8 mouse cellular contexts compared by ENCODE assay signal in genomic region chr17:62863004-62863403, GRCm38 (mm10). TPM values are rescaled to one million over a fixed set of nuclear protein-coding genes. Genes with fewer than 3 reads are reported as not detected.
DNase-seq lines count a peak whose midpoint lies in the region; ATAC-seq lines count a peak whose summit lies in the region.

No protein-coding gene starts in this region.

- DNase-seq in forebrain, embryonic 14.5 days (ENCODE audit: low spot score) = no peak
- DNase-seq in liver = no peak
- peak; percentile 25 for DNase-seq in splenic B cell, adult 2 months (ENCODE audit: low read depth, low spot score)
- no peak for DNase-seq in adrenal gland, postnatal 25 days
- no peak for DNase-seq in urinary bladder, postnatal 25 days (ENCODE audit: low spot score)

- 34% methylated on average over 3 of the region's 3 CpGs for WGBS in forebrain, embryonic 12.5 days
- WGBS in forebrain, embryonic 14.5 days = 29% methylated on average over 3 of the region's 3 CpGs
- WGBS in liver, embryonic 12.5 days (ENCODE audit: insufficient replicate concordance) = 57% methylated on average over 3 of the region's 3 CpGs
- 51% methylated on average over 3 of the region's 3 CpGs for WGBS in limb, embryonic 13.5 days

- ATAC-seq in forebrain, embryonic 12.5 days (ENCODE audit: low FRiP score) = no peak
- no peak for ATAC-seq in forebrain, embryonic 14.5 days
- no peak for ATAC-seq in liver, embryonic 12.5 days
- ATAC-seq in limb, embryonic 13.5 days (ENCODE audit: low FRiP score, low read depth) = no peak

- H3K4me1 ChIP-seq in forebrain, embryonic 12.5 days = peaks cover 28% of the 10 kb centered on the region
- H3K4me1 ChIP-seq in forebrain, embryonic 14.5 days (ENCODE audit: control insufficient read depth, insufficient read depth, low read length) = peaks cover 8% of the 10 kb centered on the region
- H3K4me1 ChIP-seq in liver, embryonic 12.5 days = no peaks in the 10 kb centered on the region
- peaks cover 32% of the 10 kb centered on the region for H3K4me1 ChIP-seq in limb, embryonic 13.5 days

- no peaks in the 10 kb centered on the region for H3K9me3 ChIP-seq in forebrain, embryonic 12.5 days
- no peaks in the 10 kb centered on the region for H3K9me3 ChIP-seq in forebrain, embryonic 14.5 days (replicated peaks; ENCODE audit: control insufficient read depth, low read length)
- H3K9me3 ChIP-seq in liver, embryonic 12.5 days (replicated peaks) = no peaks in the 10 kb centered on the region
- H3K9me3 ChIP-seq in limb, embryonic 13.5 days = 0 out of 2 replicates have a peak, but pooled peaks cover 5% of the 10 kb centered on the region

- H3K9ac ChIP-seq in forebrain, embryonic 12.5 days = no peak overlapping the region
- no peak overlapping the region for H3K9ac ChIP-seq in forebrain, embryonic 14.5 days (ENCODE audit: low read length)
- no peak overlapping the region for H3K9ac ChIP-seq in liver, embryonic 12.5 days
- 0 out of 2 replicates have a peak overlapping the region, but pooled peaks have one; percentile 0 for H3K9ac ChIP-seq in limb, embryonic 13.5 days

- H3K27ac ChIP-seq in forebrain, embryonic 12.5 days = peak overlapping the region; percentile 73
- H3K27ac ChIP-seq in forebrain, embryonic 14.5 days (ENCODE audit: low read depth, low read length) = no peak overlapping the region
- H3K27ac ChIP-seq in liver, embryonic 12.5 days = 0 out of 2 replicates have a peak overlapping the region, but pooled peaks have one; percentile 10
- H3K27ac ChIP-seq in limb, embryonic 13.5 days = peak overlapping the region; percentile 23

- 0 out of 2 replicates have a peak, but pooled peaks cover 7% of the 10 kb centered on the region for H3K27me3 ChIP-seq in forebrain, embryonic 12.5 days
- no peaks in the 10 kb centered on the region; the same call in 1 of the 2 replicates for H3K27me3 ChIP-seq in forebrain, embryonic 14.5 days (replicated peaks; ENCODE audit: control insufficient read depth, insufficient read depth, low read length)
- H3K27me3 ChIP-seq in liver, embryonic 12.5 days (replicated peaks) = no peaks in the 10 kb centered on the region
- no peaks in the 10 kb centered on the region for H3K27me3 ChIP-seq in limb, embryonic 13.5 days
- H3K27me3 ChIP-seq in splenic B cell, adult 2 months (ENCODE audit: control insufficient read depth, insufficient read depth, low read length, poor library complexity, severe bottlenecking) = no peaks in the 10 kb centered on the region

- H3K36me3 ChIP-seq in forebrain, embryonic 12.5 days (replicated peaks) = no peaks in the 10 kb centered on the region
- H3K36me3 ChIP-seq in forebrain, embryonic 14.5 days (ENCODE audit: control insufficient read depth, insufficient read depth, low read length) = no peaks in the 10 kb centered on the region
- H3K36me3 ChIP-seq in liver, embryonic 12.5 days = no peaks in the 10 kb centered on the region
- peaks cover 4% of the 10 kb centered on the region; the same call in 1 of the 2 replicates for H3K36me3 ChIP-seq in limb, embryonic 13.5 days
- no peaks in the 10 kb centered on the region for H3K36me3 ChIP-seq in splenic B cell, adult 2 months (ENCODE audit: control insufficient read depth, insufficient read depth, low read length, poor library complexity, severe bottlenecking)

- H3K4me2 ChIP-seq in forebrain, embryonic 12.5 days = no peak overlapping the region; the same call in 1 of the 2 replicates
- no peak overlapping the region for H3K4me2 ChIP-seq in forebrain, embryonic 14.5 days (ENCODE audit: low read length)
- no peak overlapping the region for H3K4me2 ChIP-seq in liver, embryonic 12.5 days
- H3K4me2 ChIP-seq in limb, embryonic 13.5 days (replicated peaks) = peak overlapping the region; percentile 43; the same call in 1 of the 2 replicates

- H3K4me3 ChIP-seq in forebrain, embryonic 12.5 days (replicated peaks) = no peak overlapping the region
- no peak overlapping the region for H3K4me3 ChIP-seq in forebrain, embryonic 14.5 days (ENCODE audit: low read depth, low read length)
- no peak overlapping the region for H3K4me3 ChIP-seq in liver, embryonic 12.5 days
- H3K4me3 ChIP-seq in limb, embryonic 13.5 days = no peak overlapping the region

RNA-seq across cellular contexts. Expression of gene Efna5, which starts 18.1 kb away (rescaled TPM):
- polyA plus RNA-seq in forebrain, embryonic 12.5 days (2016; fragmentation: Nextera tagmentation; extraction: Ambion mirVana) = 45.7 and 47.7 TPM in 2 replicates
- polyA plus RNA-seq in forebrain, embryonic 14.5 days (2014; fragmentation: Nextera tagmentation; extraction: Ambion mirVana) = 18.8 and 20.9 TPM in 2 replicates
- 4.4 and 5.1 TPM in 2 replicates for polyA plus RNA-seq in liver, embryonic 12.5 days (2016; fragmentation: Nextera tagmentation; extraction: Ambion mirVana)
- 75.1 and 76.2 TPM in 2 replicates for polyA plus RNA-seq in limb, embryonic 13.5 days (2015; fragmentation: Nextera tagmentation; extraction: Ambion mirVana)
- total RNA-seq in adrenal gland, postnatal 25 days (2021) = 20.8 and 30.0 TPM in 2 replicates
